Mouse (Mus musculus) E14TG2a.4 (cell line): ENCODE data around the gene Slc5a5.

Source experiments
- H3K27me3 ChIP-seq: 2 replicates; pipeline ENCODE4 v1.6.1; 2014; ENCODE audit warnings: low read length, control low read depth; ENCODE audit not compliant: insufficient read depth
- H3K36me3 ChIP-seq: 2 replicates; pipeline ENCODE4 v1.6.1; 2014; ENCODE audit warnings: low read length, control low read depth; ENCODE audit not compliant: insufficient read depth
- H3K4me1 ChIP-seq: replicated peaks from 2 replicates; pipeline ENCODE4 v1.6.1; 2014; ENCODE audit warnings: low read depth, low read length, control low read depth
- H3K4me3 ChIP-seq: replicated peaks from 2 replicates; pipeline ENCODE4 v1.5.1; 2014; ENCODE audit warnings: mild to moderate bottlenecking, low read length
- H3K9me3 ChIP-seq: 2 replicates; pipeline ENCODE4 v1.6.1; 2014; ENCODE audit warnings: low read length, control low read depth
- CTCF ChIP-seq: conservative IDR thresholded peaks from 2 replicates; pipeline ENCODE4 v1.5.1; 2014; ENCODE audit warnings: low read length
- NANOG ChIP-seq: IDR thresholded peaks from 2 replicates; pipeline ENCODE4 v1.6.1; 2014; ENCODE audit warnings: borderline replicate concordance, low read length, mixed read lengths
- POU5F1 ChIP-seq: IDR thresholded peaks from 2 replicates; pipeline ENCODE4 v1.6.1; 2014; ENCODE audit warnings: low read length, borderline replicate concordance

Slc5a5 gene

DNA sequence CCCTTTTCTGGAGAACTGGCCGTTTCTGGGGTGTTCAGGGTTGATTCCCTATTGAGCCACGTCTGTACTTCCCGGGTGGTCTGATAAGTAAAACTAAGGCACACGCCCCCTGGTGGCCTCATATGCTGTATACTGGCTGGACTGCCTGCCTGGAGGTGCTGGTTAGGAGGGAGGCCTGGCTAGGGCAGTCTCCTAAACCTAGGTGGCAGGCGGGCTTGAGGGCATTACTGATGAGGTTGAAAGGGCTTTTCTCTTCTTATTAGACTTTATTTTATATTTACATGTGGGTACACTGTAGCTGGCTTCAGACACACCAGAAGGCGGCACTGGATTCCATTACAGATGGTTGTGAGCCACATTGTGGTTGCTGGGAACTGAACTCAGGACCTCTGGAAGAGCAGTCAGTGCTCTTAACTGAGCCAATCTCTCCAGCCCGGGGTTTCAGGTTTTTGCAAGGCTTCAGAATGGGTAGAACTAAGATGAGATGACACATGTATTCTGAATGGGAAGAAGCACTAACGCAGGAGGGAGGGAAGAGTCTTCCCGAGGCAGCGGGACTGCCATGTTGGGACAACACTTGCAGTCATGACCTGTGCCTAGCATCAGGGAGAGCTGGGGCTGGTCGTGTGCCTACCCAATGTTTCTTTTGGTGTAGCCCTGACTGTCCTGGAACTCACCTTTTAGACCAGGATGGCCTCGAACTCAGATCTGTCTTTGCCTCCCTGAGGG, 1.3 kb upstream of the Slc5a5 start:
- Histone ChIP-seq H3K4me3 (no peak overlapping the region), H3K27me3 (peaks cover 39% of the 10 kb centered on the region), H3K36me3 (peaks cover 32% of the 10 kb centered on the region), H3K4me1 (peaks cover 63% of the 10 kb centered on the region), H3K9me3 (no peaks in the 10 kb centered on the region)
- TF ChIP-seq CTCF: peak; percentile 69
- no peak for TF ChIP-seq NANOG
- no peak for TF ChIP-seq POU5F1

DNA sequence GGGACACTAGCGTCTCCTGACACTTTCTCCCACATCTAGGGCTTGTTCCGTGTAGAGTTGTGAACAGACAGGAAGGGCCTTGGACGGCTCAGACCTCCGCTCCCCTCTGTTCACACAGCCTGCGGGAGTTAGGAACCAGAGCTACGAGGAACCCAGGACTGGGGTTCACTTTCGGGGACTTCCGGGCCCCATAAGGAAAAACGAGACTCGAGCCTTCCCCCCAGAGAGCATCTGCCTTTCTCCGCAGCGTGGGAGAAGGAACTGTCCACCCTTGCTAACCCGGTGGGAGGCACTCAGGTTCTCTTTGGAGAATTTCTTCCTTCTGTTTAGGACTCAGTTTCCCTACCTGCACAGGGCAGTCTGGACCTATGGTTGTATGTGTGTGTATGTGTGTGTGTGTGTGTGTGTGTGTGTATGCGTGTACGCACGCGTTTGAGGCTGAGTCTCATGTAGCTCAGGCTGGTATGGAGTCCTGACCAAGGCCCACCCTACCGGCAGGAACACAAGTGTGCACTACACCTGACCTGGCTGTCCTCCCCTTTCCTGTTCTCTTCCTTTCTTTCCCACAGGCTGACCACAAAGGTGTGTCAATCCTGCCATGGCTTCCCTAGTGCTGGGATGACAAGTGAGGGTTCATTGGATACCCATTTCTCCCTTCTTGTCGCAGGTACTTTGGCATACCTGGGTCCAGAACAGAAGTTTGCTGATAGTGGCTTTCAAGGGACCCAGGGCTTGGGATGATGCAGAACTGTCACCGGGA, 519 bp upstream of the Slc5a5 start:
- Histone ChIP-seq H3K9me3 (no peaks in the 10 kb centered on the region), H3K4me3 (peak overlapping the region; percentile 76), H3K4me1 (peaks cover 63% of the 10 kb centered on the region), H3K36me3 (peaks cover 32% of the 10 kb centered on the region), H3K27me3 (peaks cover 46% of the 10 kb centered on the region)
- no peak for TF ChIP-seq NANOG
- no peak for TF ChIP-seq CTCF
- TF ChIP-seq POU5F1: no peak

DNA sequence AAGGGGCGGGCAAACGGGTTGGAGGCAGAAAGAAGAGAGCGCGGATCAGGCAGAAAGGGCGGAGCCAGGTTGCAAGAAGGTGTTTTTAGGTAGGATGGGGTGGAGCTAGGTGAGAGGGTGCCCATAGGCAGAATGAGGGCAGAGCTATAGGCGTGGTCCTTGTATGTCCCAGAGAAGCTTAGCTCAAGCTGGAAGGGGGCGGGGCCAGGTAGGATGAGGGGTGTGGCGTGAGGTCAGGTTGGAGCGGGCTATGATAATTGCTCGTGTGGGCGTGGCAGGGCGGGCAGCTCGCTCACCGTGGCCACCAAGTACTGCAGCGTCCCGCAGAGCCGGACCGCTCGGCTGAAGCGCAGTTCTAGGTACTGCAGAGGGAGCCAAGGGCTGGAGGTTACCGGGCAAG, 1.2 kb downstream of the Slc5a5 start:
- peaks cover 27% of the 10 kb centered on the region for H3K36me3 ChIP-seq
- H3K9me3 ChIP-seq: no peaks in the 10 kb centered on the region
- peak overlapping the region; percentile 76 for H3K4me3 ChIP-seq
- TF ChIP-seq POU5F1 (no peak), CTCF (no peak), NANOG (no peak)
- peaks cover 80% of the 10 kb centered on the region for H3K4me1 ChIP-seq
- peaks cover 49% of the 10 kb centered on the region for H3K27me3 ChIP-seq

DNA sequence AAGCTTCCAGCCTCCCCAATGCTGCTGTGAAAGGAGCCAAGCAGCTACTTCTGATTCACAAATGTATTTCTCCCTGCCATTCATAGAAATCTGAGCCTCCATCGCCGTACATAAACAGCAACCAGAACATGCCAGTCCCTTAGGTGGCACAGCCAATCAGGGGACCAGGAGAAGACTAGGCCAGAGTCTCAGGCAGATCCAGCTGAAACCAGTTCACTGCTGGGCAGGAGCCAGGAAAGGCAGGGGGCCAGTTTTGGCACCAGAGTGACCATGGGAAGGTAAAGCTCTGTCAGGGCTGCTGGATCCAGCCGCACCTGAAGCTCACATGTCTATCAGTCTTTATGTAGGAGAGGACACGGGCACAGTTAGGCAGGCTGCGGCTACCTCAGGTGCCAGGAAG, 1.9 kb downstream of the Slc5a5 start:
- no peaks in the 10 kb centered on the region for H3K9me3 ChIP-seq
- 0 out of 2 replicates have a peak overlapping the region, but pooled peaks have one; percentile 76 for H3K4me3 ChIP-seq
- no peak for TF ChIP-seq NANOG
- TF ChIP-seq POU5F1: no peak
- no peak for TF ChIP-seq CTCF
- H3K4me1 ChIP-seq: peaks cover 85% of the 10 kb centered on the region
- peaks cover 50% of the 10 kb centered on the region for H3K27me3 ChIP-seq
- peaks cover 20% of the 10 kb centered on the region for H3K36me3 ChIP-seq

DNA sequence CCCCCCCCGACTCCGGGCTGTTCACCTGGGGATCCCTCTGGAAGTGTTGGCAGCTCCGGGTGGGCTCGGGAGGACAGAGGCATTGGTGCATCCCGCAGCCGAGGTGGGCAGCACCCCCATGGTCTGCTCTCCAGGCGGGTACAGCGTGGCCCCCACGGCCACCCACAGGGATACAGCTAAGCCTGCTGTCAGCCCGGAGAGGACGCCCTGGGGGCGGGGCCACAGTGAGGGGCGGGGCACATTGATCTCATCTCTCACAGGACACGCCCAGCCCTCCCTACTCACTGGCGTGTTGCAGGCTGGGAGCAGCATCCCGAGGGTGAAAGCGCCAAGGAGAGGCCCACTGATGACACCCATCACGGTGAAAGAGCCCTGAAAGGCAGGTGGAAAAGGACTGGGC, 4.9 kb downstream of the Slc5a5 start:
- TF ChIP-seq NANOG (no peak), CTCF (no peak), POU5F1 (no peak)
- H3K9me3 ChIP-seq: no peaks in the 10 kb centered on the region
- no peaks in the 10 kb centered on the region for H3K36me3 ChIP-seq
- peaks cover 42% of the 10 kb centered on the region for H3K27me3 ChIP-seq
- H3K4me3 ChIP-seq: peak overlapping the region; percentile 62
- H3K4me1 ChIP-seq: peaks cover 86% of the 10 kb centered on the region

DNA sequence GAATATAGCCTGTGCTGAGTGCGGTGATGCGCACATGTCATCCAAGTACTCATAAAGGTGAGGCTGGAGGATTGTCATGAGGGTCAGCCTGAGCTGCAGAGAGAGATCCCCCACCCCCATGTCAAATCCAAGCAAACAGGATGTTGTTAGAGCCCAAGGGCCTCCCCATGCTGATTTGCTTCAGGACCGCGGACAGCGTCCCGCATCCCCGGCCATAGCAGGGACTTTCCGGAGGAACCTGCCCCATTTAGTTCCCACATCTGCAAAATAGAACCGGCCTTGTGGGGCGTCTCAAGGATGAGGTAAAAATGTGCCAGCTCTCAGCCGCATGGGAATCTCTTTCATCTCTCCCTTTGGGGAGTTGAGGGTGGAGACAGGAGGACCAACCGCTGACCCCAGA, 6.9 kb downstream of the Slc5a5 start:
- Histone ChIP-seq H3K4me1 (peaks cover 75% of the 10 kb centered on the region), H3K27me3 (peaks cover 22% of the 10 kb centered on the region), H3K36me3 (no peaks in the 10 kb centered on the region), H3K9me3 (no peaks in the 10 kb centered on the region), H3K4me3 (peak overlapping the region; percentile 24; the same call in 1 of the 2 replicates)
- no peak for TF ChIP-seq POU5F1
- no peak for TF ChIP-seq CTCF
- TF ChIP-seq NANOG: no peak

DNA sequence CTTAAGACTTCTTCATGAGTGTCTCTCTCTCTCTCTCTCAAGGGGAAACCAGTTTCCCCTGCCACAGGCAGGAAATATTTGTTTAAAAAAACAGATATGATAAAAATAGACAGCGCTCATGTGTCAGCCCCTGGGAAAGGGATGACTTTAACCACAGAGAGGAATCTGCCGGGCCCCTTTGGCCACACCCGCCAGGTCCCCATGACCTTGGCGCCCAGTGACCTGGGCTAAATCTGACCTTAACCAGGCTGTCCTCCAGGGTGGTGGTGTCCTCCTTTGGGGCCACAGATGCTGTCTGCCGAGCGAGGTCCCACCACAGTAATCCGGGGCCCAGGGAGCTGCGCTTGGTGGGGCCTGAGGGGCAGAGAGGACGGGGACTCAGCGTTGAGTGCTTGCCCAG, 7.9 kb downstream of the Slc5a5 start:
- no peaks in the 10 kb centered on the region for H3K36me3 ChIP-seq
- peaks cover 83% of the 10 kb centered on the region for H3K4me1 ChIP-seq
- TF ChIP-seq CTCF (no peak), NANOG (no peak), POU5F1 (no peak)
- peaks cover 14% of the 10 kb centered on the region; the same call in 1 of the 2 replicates for H3K27me3 ChIP-seq
- H3K4me3 ChIP-seq: peak overlapping the region; percentile 35
- H3K9me3 ChIP-seq: no peaks in the 10 kb centered on the region

DNA sequence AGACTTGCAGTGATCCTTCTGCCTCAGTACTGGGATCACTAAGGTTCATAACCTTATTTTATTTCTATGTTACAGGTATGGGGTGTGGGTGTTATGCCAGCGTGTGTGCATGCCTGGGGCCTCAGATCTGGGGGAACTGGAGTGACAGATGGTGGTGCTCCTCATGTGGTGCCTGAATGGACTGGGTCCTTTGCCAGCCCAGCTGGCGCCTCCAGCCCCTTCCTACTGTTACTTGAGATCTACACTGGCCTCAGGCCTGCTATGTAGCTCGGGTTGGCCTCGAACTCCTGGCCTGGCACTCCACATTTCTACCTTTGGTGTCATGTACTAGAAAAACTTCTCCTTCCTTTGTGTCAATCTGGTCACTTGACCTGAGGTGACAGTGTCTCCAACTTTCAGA, 8.4 kb downstream of the Slc5a5 start:
- Histone ChIP-seq H3K4me3 (0 out of 2 replicates have a peak overlapping the region, but pooled peaks have one; percentile 23), H3K36me3 (no peaks in the 10 kb centered on the region), H3K4me1 (peaks cover 85% of the 10 kb centered on the region), H3K27me3 (peaks cover 12% of the 10 kb centered on the region; the same call in 1 of the 2 replicates), H3K9me3 (no peaks in the 10 kb centered on the region)
- TF ChIP-seq CTCF: no peak
- no peak for TF ChIP-seq POU5F1
- TF ChIP-seq NANOG: no peak
